Mouse (Mus musculus) embryonic fibroblast, embryonic 13.5 days (primary cell): Measurements from ENCODE around the gene Fbxo47. TPM values are rescaled to one million over a fixed set of nuclear protein-coding genes. Genes with fewer than 3 reads are reported as not detected.

Experiments used
- H3K27ac ChIP-seq: 2 replicates; pipeline ENCODE4 v1.5.1; 2012; ENCODE audit warnings: low read length, control low read depth, inconsistent platforms; ENCODE audit not compliant: insufficient read depth
- H3K4me1 ChIP-seq: 2 replicates; pipeline ENCODE4 v1.6.1; 2011; ENCODE audit warnings: low read length; ENCODE audit not compliant: control insufficient read depth, insufficient read depth
- H3K4me3 ChIP-seq: 2 replicates; pipeline ENCODE4 v1.5.1; 2011; ENCODE audit warnings: mild to moderate bottlenecking, control low read depth, low read length; ENCODE audit not compliant: insufficient read depth
- CTCF ChIP-seq: IDR thresholded peaks from 2 replicates; pipeline ENCODE4 v1.5.1; 2011; ENCODE audit warnings: mild to moderate bottlenecking, control low read depth, low read length, moderate library complexity, borderline replicate concordance; ENCODE audit not compliant: insufficient read depth
- POLR2A ChIP-seq: IDR thresholded peaks from 2 replicates; pipeline ENCODE4 v1.6.1; 2011; ENCODE audit warnings: low read depth, mild to moderate bottlenecking, control low read depth, low read length, moderate library complexity
- polyA plus RNA-seq: library from polyadenylated mRNA; stranded (reverse); fragments of >200 nt; gene quantifications from 2 replicates; pipeline ENCODE4 v1.2.4, GENCODE M21; 2011; ENCODE audit warnings: low read depth; ENCODE audit not compliant: missing spikeins, insufficient read length

Gene Fbxo47
- polyA plus RNA-seq, 1 experiment: 1.4 TPM

DNA sequence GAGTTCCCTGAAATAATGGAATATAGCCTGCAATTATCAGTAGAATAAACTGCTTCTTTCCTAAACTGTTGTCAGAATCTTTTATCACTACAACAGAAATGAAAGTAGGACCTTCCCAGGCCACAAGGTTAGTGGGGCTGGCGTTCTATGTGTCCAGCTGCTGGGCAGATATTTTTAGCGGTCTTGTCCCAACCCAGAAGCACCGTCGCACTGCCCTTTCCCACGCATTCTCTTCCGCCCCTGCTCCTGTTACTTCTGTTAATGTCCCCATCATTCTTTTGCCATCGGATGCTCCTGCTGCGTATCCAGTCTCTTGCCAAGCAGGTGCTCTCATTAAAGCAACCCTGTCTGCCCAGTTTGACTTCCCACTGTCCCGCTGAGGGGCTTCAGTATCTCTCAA is 23.0 kb upstream of the Fbxo47 start:
- TF ChIP-seq CTCF (no peak), POLR2A (no peak)
- H3K4me1 ChIP-seq: no peaks in the 10 kb centered on the region
- no peak overlapping the region for H3K27ac ChIP-seq

DNA sequence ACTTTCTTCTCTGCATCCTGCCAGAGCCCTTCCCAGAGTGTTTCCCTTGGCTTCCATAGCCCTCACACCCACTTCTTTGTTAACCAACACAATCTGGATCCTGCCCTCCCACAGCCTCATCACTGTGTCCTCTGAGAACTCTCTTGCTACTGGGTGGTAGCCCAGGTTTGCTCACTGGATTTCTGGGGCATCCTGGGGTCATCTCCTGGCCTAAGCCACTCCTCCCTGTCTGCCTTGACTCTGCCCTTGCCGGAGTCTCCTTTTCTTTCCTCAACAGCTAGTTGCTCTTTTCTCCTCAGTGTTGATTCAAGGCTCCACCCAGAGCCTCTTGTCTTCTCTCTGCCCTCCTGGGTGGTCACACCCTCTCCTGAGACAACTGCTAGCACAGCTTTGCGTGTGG is 22.0 kb upstream of the Fbxo47 start:
- Histone ChIP-seq H3K4me1 (no peaks in the 10 kb centered on the region), H3K27ac (no peak overlapping the region), H3K4me3 (no peak overlapping the region)
- TF ChIP-seq CTCF (no peak), POLR2A (no peak)

More for the DNA sequence above, 23.0 kb upstream of the Fbxo47 start:
- H3K4me3 ChIP-seq: no peak overlapping the region

DNA sequence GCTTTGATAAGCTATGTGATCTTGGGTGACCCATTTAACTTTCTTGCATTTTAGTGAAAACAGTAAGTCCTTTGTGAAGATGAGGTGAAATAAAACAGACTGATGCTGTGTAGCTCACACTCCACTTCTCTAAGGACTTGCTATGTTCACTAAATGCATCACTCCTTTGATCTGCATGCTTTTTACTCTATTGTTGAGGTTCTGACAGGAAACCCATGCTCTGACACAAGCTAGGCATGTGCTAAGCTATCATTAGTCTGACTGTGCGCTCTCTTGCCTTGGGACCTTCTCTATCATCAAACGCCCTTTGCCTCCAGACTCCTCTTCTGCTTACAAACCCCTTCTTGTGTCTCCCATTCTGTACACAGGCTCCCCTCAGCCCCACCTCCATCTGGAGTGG is 21.6 kb upstream of the Fbxo47 start:
- Histone ChIP-seq H3K27ac (no peak overlapping the region), H3K4me3 (no peak overlapping the region), H3K4me1 (no peaks in the 10 kb centered on the region)
- no peak for TF ChIP-seq POLR2A
- no peak for TF ChIP-seq CTCF

GRCm38 (mm10) chr11:97904801-97905200 is 20.8 kb upstream of the Fbxo47 start:
- Histone ChIP-seq H3K4me1 (no peaks in the 10 kb centered on the region), H3K27ac (no peak overlapping the region), H3K4me3 (no peak overlapping the region)
- TF ChIP-seq POLR2A (no peak), CTCF (no peak)

DNA sequence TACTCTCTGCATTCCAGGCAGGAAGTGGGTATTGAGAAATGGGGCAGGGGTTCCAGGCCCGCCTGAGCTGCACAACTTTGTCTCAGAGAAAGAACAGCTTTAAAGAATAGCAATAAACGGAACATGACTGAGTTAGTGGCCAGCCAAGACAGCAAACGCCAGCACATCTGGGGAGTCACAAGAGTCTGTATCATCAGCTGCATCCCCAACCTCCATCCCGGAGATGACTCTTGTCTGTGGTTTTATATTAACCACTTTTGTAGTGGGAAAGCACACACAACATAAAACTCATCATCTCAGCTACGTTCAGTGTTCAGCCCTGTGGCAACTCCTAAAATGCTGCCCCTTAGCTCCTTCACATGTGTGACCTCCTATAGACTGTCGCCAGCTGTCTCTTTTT is 17.9 kb upstream of the Fbxo47 start:
- Histone ChIP-seq H3K4me3 (no peak overlapping the region), H3K4me1 (peaks cover 3% of the 10 kb centered on the region; the same call in 1 of the 2 replicates), H3K27ac (no peak overlapping the region)
- no peak for TF ChIP-seq POLR2A
- no peak for TF ChIP-seq CTCF

DNA sequence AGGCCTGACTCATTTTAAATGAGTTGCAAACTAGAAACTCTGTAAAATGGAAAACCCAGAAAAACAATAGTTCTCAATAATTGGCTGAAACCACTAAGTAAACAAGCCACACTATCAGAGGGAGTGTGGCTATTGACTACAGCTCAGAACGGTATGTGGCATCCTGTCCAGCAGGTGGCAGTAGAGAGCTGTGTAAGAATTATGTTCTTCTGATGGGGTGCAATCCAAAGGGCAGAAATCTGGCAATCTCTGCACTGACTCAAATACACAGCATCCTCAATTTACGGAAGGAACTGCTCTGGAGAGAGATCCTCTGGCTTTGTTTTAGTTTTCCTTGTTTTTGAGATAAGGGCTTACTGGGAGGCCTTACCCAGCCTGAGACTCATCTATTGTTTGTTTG is 15.9 kb upstream of the Fbxo47 start:
- TF ChIP-seq POLR2A: no peak
- TF ChIP-seq CTCF: peak; percentile 44; the same call in 1 of the 2 replicates
- Histone ChIP-seq H3K27ac (no peak overlapping the region), H3K4me3 (no peak overlapping the region), H3K4me1 (peaks cover 3% of the 10 kb centered on the region; the same call in 1 of the 2 replicates)

GRCm38 (mm10) chr11:97897568-97898185 is 13.7 kb upstream of the Fbxo47 start:
- H3K4me3 ChIP-seq: no peak overlapping the region
- TF ChIP-seq CTCF (no peak), POLR2A (no peak)
- no peak overlapping the region for H3K27ac ChIP-seq
- H3K4me1 ChIP-seq: peaks cover 3% of the 10 kb centered on the region; the same call in 1 of the 2 replicates

- TF ChIP-seq CTCF (no peak), POLR2A (no peak)
- Histone ChIP-seq H3K4me3 (no peak overlapping the region), H3K27ac (no peak overlapping the region), H3K4me1 (peaks cover 3% of the 10 kb centered on the region; the same call in 1 of the 2 replicates)
Observed at GRCm38 (mm10) chr11:97896655-97897054, 12.7 kb upstream of the Fbxo47 start.

- TF ChIP-seq POLR2A (no peak), CTCF (no peak)
- Histone ChIP-seq H3K27ac (no peak overlapping the region), H3K4me3 (no peak overlapping the region), H3K4me1 (no peaks in the 10 kb centered on the region)
Observed at GRCm38 (mm10) chr11:97891821-97892220, 7.9 kb upstream of the Fbxo47 start.

- no peak for TF ChIP-seq POLR2A
- TF ChIP-seq CTCF: no peak
Observed at GRCm38 (mm10) chr11:97885296-97885915, 1.5 kb upstream of the Fbxo47 start.

More at GRCm38 (mm10) chr11:97885296-97885915, 1.5 kb upstream of the Fbxo47 start:
- H3K27ac ChIP-seq: no peak overlapping the region
- H3K4me3 ChIP-seq: no peak overlapping the region
- no peaks in the 10 kb centered on the region for H3K4me1 ChIP-seq
